Mouse (Mus musculus) lung, postnatal 36 days (tissue): ENCODE measurements at regions not wholly inside any gene's neighbourhood (a gene's known extent, or its start where the extent isn't known, plus 50 kb on each side); places are given as distances from the start of the nearest gene placed in this dataset.

Source experiments
- DNase-seq: peaks from one replicate; pipeline ENCODE4 v3.0.0; 2022; ENCODE audit warnings: mixed read lengths

DNA sequence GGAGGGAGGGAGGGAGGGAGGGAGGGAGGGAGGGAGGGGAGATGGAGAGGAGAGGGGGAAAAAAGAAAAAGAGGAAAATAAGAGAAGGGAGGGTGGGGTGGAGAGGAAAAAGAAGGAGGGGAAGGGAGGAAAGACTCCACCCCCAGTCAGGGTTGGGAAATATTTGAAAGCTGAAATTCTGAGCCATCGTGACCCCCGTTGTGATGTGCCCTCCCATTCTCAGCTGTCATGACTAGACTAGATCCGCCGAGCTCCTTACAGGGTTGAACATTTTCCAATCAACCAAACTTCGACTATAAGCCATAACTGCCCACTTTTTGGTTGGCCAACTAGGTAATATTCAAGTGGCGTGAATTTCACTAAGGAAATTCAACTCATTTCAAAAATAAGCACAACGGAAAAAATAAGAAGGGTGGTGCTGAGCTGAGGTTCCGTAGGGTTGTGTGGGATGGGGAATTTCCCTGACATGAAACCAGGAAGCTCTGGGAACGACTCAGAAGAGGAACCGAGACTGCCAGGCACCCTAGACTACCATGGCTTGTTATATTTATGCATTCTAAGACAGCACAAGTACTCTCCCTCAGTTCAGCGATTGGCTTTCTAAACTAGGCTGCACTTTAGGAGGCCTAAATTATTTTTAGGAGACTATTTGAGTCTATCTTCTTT is 234.4 kb downstream of the Epha4 start:
- peak; percentile 22 for DNase-seq

DNA sequence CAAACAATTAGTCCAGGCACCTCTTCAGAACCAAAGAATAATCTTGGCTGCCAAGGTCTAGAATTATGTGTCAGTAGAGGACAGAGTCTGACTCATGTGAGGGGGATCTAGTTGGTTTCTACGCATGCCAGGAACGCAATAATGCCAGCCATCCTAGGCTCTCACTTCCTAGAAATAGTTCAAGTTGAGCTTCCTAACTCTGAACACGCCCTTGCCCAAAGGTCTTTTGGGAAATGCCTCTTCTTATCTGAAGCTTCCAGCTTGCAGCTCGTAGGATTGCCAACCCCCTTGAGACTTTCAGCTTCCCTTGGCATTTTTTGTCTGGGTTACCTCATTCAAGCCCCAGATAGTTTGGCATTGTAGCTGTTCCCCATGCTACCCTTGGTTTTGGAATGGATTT is 233.1 kb downstream of the Epha4 start:
- DNase-seq = peak; percentile 1

GRCm38 (mm10) chr1:77298713-77299132 is 216.2 kb downstream of the Epha4 start:
- DNase-seq = no peak

- no peak for DNase-seq
Measured at GRCm38 (mm10) chr1:77300806-77301205, 214.1 kb downstream of the Epha4 start.

GRCm38 (mm10) chr1:77304770-77305169 is 210.1 kb downstream of the Epha4 start:
- no peak for DNase-seq

GRCm38 (mm10) chr1:77307745-77308144 is 207.1 kb downstream of the Epha4 start:
- DNase-seq = no peak

DNA sequence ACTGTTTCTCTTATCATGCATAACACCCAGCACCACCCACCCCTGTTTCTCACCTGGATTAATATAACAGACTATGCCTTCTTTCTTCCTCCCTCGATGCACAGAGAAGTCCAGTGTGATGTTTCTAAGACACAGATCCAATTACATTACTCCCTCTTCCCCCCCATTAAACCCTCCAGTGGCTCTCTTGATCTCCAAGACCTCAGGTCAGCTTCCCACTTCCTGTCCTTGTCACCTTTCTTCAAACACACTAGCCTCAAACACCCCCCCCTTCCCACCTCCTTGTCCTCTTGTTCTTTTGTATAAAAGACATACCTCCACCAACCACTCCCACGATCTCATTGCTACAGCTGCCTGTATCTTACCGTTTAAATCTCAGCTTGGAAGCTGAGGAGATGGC is 201.8 kb downstream of the Epha4 start:
- DNase-seq = no peak

- no peak for DNase-seq
Measured at GRCm38 (mm10) chr1:77315347-77315746, 199.5 kb downstream of the Epha4 start.

DNA sequence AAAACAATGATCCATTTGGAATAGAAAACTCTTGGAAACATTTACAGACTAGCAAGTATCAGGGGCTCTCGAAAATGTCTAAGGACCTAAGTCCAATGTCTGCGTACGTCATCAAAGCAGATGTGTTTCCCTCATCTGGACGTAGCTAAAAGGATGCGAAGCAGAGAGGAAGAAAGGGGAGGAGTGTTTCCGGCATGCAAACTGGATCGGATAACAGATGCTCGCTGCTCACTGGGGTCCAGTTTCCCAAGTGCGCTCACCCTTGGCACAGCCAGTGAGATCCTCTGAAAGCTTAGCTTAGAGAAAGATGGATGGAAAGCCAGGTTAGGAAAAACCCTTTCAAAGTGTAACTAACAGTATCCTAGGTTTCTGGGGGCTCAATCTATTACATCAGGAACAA is 198.7 kb downstream of the Epha4 start:
- no peak for DNase-seq
